Mouse (Mus musculus) CH12.LX (cell line): ENCODE data around the gene Slc25a36. TPM values are rescaled to one million over a fixed set of nuclear protein-coding genes. Genes with fewer than 3 reads are reported as not detected.

Source experiments
- DNase-seq: peaks from one replicate; pipeline ENCODE4 v3.0.0-alpha.2; 2013; ENCODE audit errors: extremely low read depth
- H3K27ac ChIP-seq: 2 replicates; pipeline ENCODE4 v1.5.1; 2012; ENCODE audit warnings: low read depth, mild to moderate bottlenecking, control low read depth, moderate library complexity; ENCODE audit not compliant: insufficient read depth
- H3K27me3 ChIP-seq: replicated peaks from 2 replicates; pipeline ENCODE3; 2012; ENCODE audit warnings: inconsistent platforms
- H3K36me3 ChIP-seq, 2 experiments: replicated peaks in 1 of 2; 2 replicates each; pipeline versions ENCODE3 to v1.6.1; 2012; ENCODE audit warnings: inconsistent platforms in 1 of 2, low read length in 1 of 2, mild to moderate bottlenecking in 1 of 2, mixed read lengths in 1 of 2, moderate library complexity in 1 of 2; ENCODE audit not compliant: control insufficient read depth in 1 of 2, insufficient read depth in 1 of 2
- H3K4me1 ChIP-seq, 2 experiments: 2 replicates each; pipeline ENCODE4 v1.6.1; 2012; ENCODE audit warnings: inconsistent platforms in 1 of 2, moderate library complexity in 1 of 2; ENCODE audit not compliant: insufficient read depth in 2 of 2, control insufficient read depth in 1 of 2
- H3K4me2 ChIP-seq: 2 replicates; pipeline ENCODE4 v1.6.1; 2012; ENCODE audit warnings: low read depth, mild to moderate bottlenecking, control low read depth; ENCODE audit not compliant: poor library complexity, insufficient read depth, severe bottlenecking
- H3K4me3 ChIP-seq, 3 experiments: fragments of 150-350 bp in 1 of 3; sonication (generic) in 1 of 3; replicated peaks in 1 of 3; 2 replicates each; pipeline versions ENCODE3 to v1.5.1; 2011 to 2012; ENCODE audit warnings: low read depth in 2 of 3, low read length in 2 of 3, mild to moderate bottlenecking in 2 of 3, moderate library complexity in 2 of 3, control low read depth in 1 of 3, improper control_type of control experiment in 1 of 3, inconsistent platforms in 1 of 3, mixed read lengths in 1 of 3; ENCODE audit not compliant: poor library complexity in 1 of 3
- H3K79me2 ChIP-seq: replicated peaks from 2 replicates; pipeline ENCODE4 v1.6.1; 2012; ENCODE audit warnings: mild to moderate bottlenecking, moderate library complexity; ENCODE audit not compliant: control insufficient read depth, poor library complexity, insufficient read depth, severe bottlenecking; ENCODE audit errors: extremely low read depth
- H3K9ac ChIP-seq: 2 replicates; pipeline ENCODE4 v1.6.1; 2012; ENCODE audit warnings: low read depth, mild to moderate bottlenecking, control low read depth, moderate library complexity; ENCODE audit not compliant: insufficient read depth
- H3K9me3 ChIP-seq: replicated peaks from 2 replicates; pipeline ENCODE3; 2012; ENCODE audit warnings: low read length, inconsistent platforms, mixed read lengths
- CHD2 ChIP-seq: IDR thresholded peaks from 2 replicates; pipeline ENCODE4 v1.6.1; 2011; ENCODE audit warnings: low read length, improper control_type of control experiment
- CTCF ChIP-seq, 2 experiments: IDR thresholded peaks in 1 of 2; conservative IDR thresholded peaks in 1 of 2; 2 replicates each; pipeline ENCODE4 v1.5.1; 2011 to 2012; ENCODE audit warnings: low read depth in 2 of 2, low read length in 2 of 2, improper control_type of control experiment in 1 of 2, inconsistent platforms in 1 of 2, mild to moderate bottlenecking in 1 of 2, moderate library complexity in 1 of 2
- ELF1 ChIP-seq: IDR thresholded peaks from 2 replicates; pipeline ENCODE4 v1.6.1; 2014; ENCODE audit warnings: low read depth, mild to moderate bottlenecking, inconsistent platforms, low read length, improper control_type of control experiment
- ETS1 ChIP-seq: conservative IDR thresholded peaks from 2 replicates; pipeline ENCODE4 v1.6.1; 2012; ENCODE audit warnings: low read depth, mild to moderate bottlenecking, inconsistent platforms, low read length, improper control_type of control experiment, moderate library complexity
- HCFC1 ChIP-seq: IDR thresholded peaks from 2 replicates; pipeline ENCODE4 v1.6.1; 2012; ENCODE audit warnings: low read depth, mild to moderate bottlenecking, inconsistent platforms, low read length, improper control_type of control experiment
- JUN ChIP-seq: IDR thresholded peaks from 2 replicates; pipeline ENCODE4 v1.6.1; 2011; ENCODE audit warnings: low read depth, mild to moderate bottlenecking, low read length, improper control_type of control experiment, moderate library complexity; ENCODE audit not compliant: insufficient read depth
- MAFK ChIP-seq: IDR thresholded peaks from 2 replicates; pipeline ENCODE4 v1.6.1; 2011; ENCODE audit warnings: low read length, improper control_type of control experiment; ENCODE audit not compliant: insufficient replicate concordance
- MAZ ChIP-seq: IDR thresholded peaks from 2 replicates; pipeline ENCODE4 v1.6.1; 2012; ENCODE audit warnings: low read depth, mild to moderate bottlenecking, inconsistent platforms, low read length, improper control_type of control experiment, moderate library complexity
- MEF2A ChIP-seq: IDR thresholded peaks from 2 replicates; pipeline ENCODE4 v1.6.1; 2014; ENCODE audit warnings: low read depth, mild to moderate bottlenecking, inconsistent platforms, low read length, improper control_type of control experiment, borderline replicate concordance
- MYC ChIP-seq: IDR thresholded peaks from 2 replicates; pipeline ENCODE4 v1.6.1; 2011; ENCODE audit warnings: low read depth, mild to moderate bottlenecking, improper control_type of control experiment, low read length
- NELFE ChIP-seq: IDR thresholded peaks from 2 replicates; pipeline ENCODE4 v1.6.1; 2011; ENCODE audit warnings: low read depth, low read length, improper control_type of control experiment
- RAD21 ChIP-seq: IDR thresholded peaks from 2 replicates; pipeline ENCODE4 v1.6.1; 2011; ENCODE audit warnings: low read depth, mild to moderate bottlenecking, low read length, improper control_type of control experiment, moderate library complexity
- SIN3A ChIP-seq: IDR thresholded peaks from 2 replicates; pipeline ENCODE4 v1.6.1; 2012; ENCODE audit warnings: low read length, improper control_type of control experiment, inconsistent platforms
- SMC3 ChIP-seq: IDR thresholded peaks from 2 replicates; pipeline ENCODE4 v1.6.1; 2011; ENCODE audit warnings: low read depth, low read length, improper control_type of control experiment
- TBP ChIP-seq: conservative IDR thresholded peaks from 2 replicates; pipeline ENCODE4 v1.6.1; 2011; ENCODE audit warnings: low read depth, low read length, improper control_type of control experiment
- UBTF ChIP-seq: IDR thresholded peaks from 2 replicates; pipeline ENCODE4 v1.6.1; 2012; ENCODE audit warnings: low read depth, mild to moderate bottlenecking, inconsistent platforms, low read length, improper control_type of control experiment, moderate library complexity
- ZKSCAN1 ChIP-seq: IDR thresholded peaks from 2 replicates; pipeline ENCODE4 v1.6.1; 2012; ENCODE audit warnings: low read depth, inconsistent platforms, low read length, improper control_type of control experiment, borderline replicate concordance
- ZNF384 ChIP-seq: IDR thresholded peaks from 2 replicates; pipeline ENCODE4 v1.6.1; 2012; ENCODE audit warnings: low read depth, low read length, improper control_type of control experiment, inconsistent platforms
- dilution Hi-C: fragments of 300-500 bp; cut with MboI; formaldehyde crosslinking; loops from 2 replicates; pipeline ENCODE4 v1.14.3; 2020; ENCODE audit warnings: low sequenced_read_pairs; ENCODE audit not compliant: extremely low pct_unique_long_range_greater_than_20kb, extremely low pct_ligation_motif_present
- in situ Hi-C: fragments of 300-500 bp; cut with MboI; formaldehyde crosslinking; loops from 3 replicates; pipeline ENCODE4 v1.14.3; 2019; ENCODE audit warnings: low sequenced_read_pairs, low pct_ligation_motif_present, low pct_unique_long_range_greater_than_20kb, mixed read lengths
- polyA plus RNA-seq: library from polyadenylated mRNA; unstranded; fragments of >175 nt; gene quantifications from 2 replicates; pipeline ENCODE4 v1.2.1, GENCODE M21; 2012; ENCODE audit warnings: low read depth; ENCODE audit not compliant: insufficient read length
- total RNA-seq, 2 experiments: library from RNA; depleted of rRNA; stranded (reverse); fragments of 300-350 nt in 1 of 2; fragments of >200 nt in 1 of 2; gene quantifications; 2 replicates each; pipeline ENCODE4 v1.2.3; 2012 to 2014

The Slc25a36 gene
- total and polyA plus RNA-seq, 3 experiments, result 14.9 to 35.6 (median 18.7) TPM

- dilution Hi-C loops (no loop called here), in situ Hi-C loops (no loop called here)
- Histone ChIP-seq H3K4me3 (no peak overlapping the region), H3K36me3 (no peaks in the 10 kb centered on the region), H3K4me2 (no peak overlapping the region), H3K9me3 (no peaks in the 10 kb centered on the region), H3K27ac (no peak overlapping the region), H3K4me1 (no peaks in the 10 kb centered on the region), H3K27me3 (no peaks in the 10 kb centered on the region), H3K9ac (no peak overlapping the region), H3K79me2 (no peaks in the 10 kb centered on the region)
- DNase-seq, result no peak
- TF ChIP-seq NELFE, result no peak
- no peak for TF ChIP-seq MYC
- no peak for TF ChIP-seq ELF1
- TF ChIP-seq ETS1, result no peak
- no peak for TF ChIP-seq HCFC1
- no peak for TF ChIP-seq MAFK
- no peak for TF ChIP-seq SIN3A
- TF ChIP-seq JUN, result no peak
- no peak for TF ChIP-seq TBP
- no peak for TF ChIP-seq MEF2A
- TF ChIP-seq SMC3, result no peak
- no peak for TF ChIP-seq CTCF (conservative IDR thresholded peaks at IDR 0.05 in 1 of 2, IDR thresholded peaks at IDR 0.05 in 1 of 2; ENCODE audit: low read depth in 2 of 2, low read length in 2 of 2)
- no peak for TF ChIP-seq RAD21
- TF ChIP-seq ZNF384, result no peak
These were observed 42.0 kb upstream of the Slc25a36 start for GRCm38 (mm10) chr9:97153006-97153405.

DNA sequence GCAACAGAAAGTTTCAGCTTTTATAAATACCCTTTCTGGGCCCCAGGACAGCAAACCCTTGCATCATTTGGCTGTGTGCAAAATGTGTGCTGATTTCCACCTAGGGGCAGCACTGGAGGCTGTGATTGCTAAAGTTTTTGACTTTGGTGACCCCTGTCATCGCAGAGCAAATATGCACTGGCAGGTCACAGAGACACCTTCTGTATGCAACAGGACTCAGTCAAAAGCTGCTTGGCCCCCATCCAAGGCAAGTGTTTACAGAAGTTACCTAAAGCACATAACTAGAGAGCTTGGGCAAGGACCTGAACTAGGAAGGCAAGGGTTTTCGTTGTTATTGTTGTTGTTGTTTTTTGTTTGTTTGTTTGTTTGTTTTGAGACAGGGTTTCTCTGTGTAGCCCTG lies 36.3 kb upstream of the Slc25a36 start:
- Histone ChIP-seq H3K79me2 (no peaks in the 10 kb centered on the region), H3K36me3 (no peaks in the 10 kb centered on the region), H3K4me1 (no peaks in the 10 kb centered on the region), H3K9ac (no peak overlapping the region), H3K27me3 (peaks cover 10% of the 10 kb centered on the region), H3K4me3 (no peak overlapping the region), H3K9me3 (no peaks in the 10 kb centered on the region), H3K27ac (no peak overlapping the region), H3K4me2 (no peak overlapping the region)
- TF ChIP-seq ZKSCAN1, result no peak
- no peak for TF ChIP-seq MAZ
- TF ChIP-seq TBP, result no peak
- no peak for TF ChIP-seq UBTF
- no peak for TF ChIP-seq CHD2
- in situ Hi-C loops (no loop called here), dilution Hi-C loops (no loop called here)
- no peak for DNase-seq
